Mouse (Mus musculus): ENCODE data around the gene Cacna1c.

GRCm38 (mm10) chr6:118884961-118885360 is 311.3 kb downstream of the Cacna1c start:
- no peak for TF ChIP-seq GATA1 (IDR thresholded peaks at IDR 0.05; ENCODE audit: borderline replicate concordance, low read length)
- no peak for TF ChIP-seq FLI1 (IDR thresholded peaks at IDR 0.05; ENCODE audit: low read length)

Data from megakaryocyte, embryonic 14.5 days (primary cell).